Mouse (Mus musculus) stomach, postnatal 0 days (tissue): Measurements from ENCODE around the gene Myh1. TPM values are rescaled to one million over a fixed set of nuclear protein-coding genes. Genes with fewer than 3 reads are reported as not detected.

Experiments
- ATAC-seq: fragments of 200-750 bp; cut with Nextera tagmentation; 2 replicates; pipeline ENCODE4 v1.8.0; 2017; ENCODE audit not compliant: low FRiP score, low TSS enrichment
- DNase-seq: peaks from one replicate; pipeline ENCODE4 v3.0.0-alpha.2; 2016; ENCODE audit warnings: low spot score
- H3K27ac ChIP-seq: fragments of 300-500 bp; sonication (generic); replicated peaks from 2 replicates; pipeline ENCODE4 v1.5.1; 2014; ENCODE audit warnings: mild to moderate bottlenecking, control low read depth
- H3K27me3 ChIP-seq: fragments of 300-500 bp; sonication (generic); 2 replicates; pipeline ENCODE4 v1.6.1; 2014; ENCODE audit warnings: low read length; ENCODE audit not compliant: control insufficient read depth, insufficient read depth
- H3K36me3 ChIP-seq: fragments of 300-500 bp; sonication (generic); 2 replicates; pipeline ENCODE4 v1.6.1; 2014; ENCODE audit warnings: low read length, mixed read lengths; ENCODE audit not compliant: control insufficient read depth, insufficient read depth
- H3K4me1 ChIP-seq: fragments of 300-500 bp; sonication (generic); replicated peaks from 2 replicates; pipeline ENCODE4 v1.6.1; 2014; ENCODE audit warnings: antibody characterized with exemption; ENCODE audit not compliant: control insufficient read depth, insufficient read depth
- H3K4me2 ChIP-seq: fragments of 300-500 bp; sonication (generic); replicated peaks from 2 replicates; pipeline ENCODE4 v1.6.1; 2014; ENCODE audit warnings: low read depth, mild to moderate bottlenecking, control low read depth, moderate library complexity
- H3K4me3 ChIP-seq: fragments of 300-500 bp; sonication (generic); 2 replicates; pipeline ENCODE4 v1.5.1; 2014; ENCODE audit warnings: low read depth, low read length, control low read depth
- H3K9ac ChIP-seq: fragments of 300-500 bp; sonication (generic); 2 replicates; pipeline ENCODE4 v1.6.1; 2014; ENCODE audit warnings: mild to moderate bottlenecking, low read length, control low read depth, mixed read lengths
- H3K9me3 ChIP-seq: fragments of 300-500 bp; sonication (generic); 2 replicates; pipeline ENCODE4 v1.6.1; 2016; ENCODE audit warnings: low read length; ENCODE audit not compliant: control insufficient read depth
- CTCF ChIP-seq: IDR thresholded peaks from 2 replicates; pipeline ENCODE4 v1.5.1; 2016; ENCODE audit warnings: antibody characterized with exemption, low read depth, mild to moderate bottlenecking, moderate library complexity
- EP300 ChIP-seq: optimal IDR thresholded peaks from 2 replicates; pipeline ENCODE3; 2016; ENCODE audit warnings: antibody characterized with exemption
- WGBS: fragments of 180-500 bp; shearing (Covaris S2); extraction: QIAGEN DNeasy Blood & Tissue Kit; methylation state at CpG from one replicate; pipeline ENCODE4 v1.1.7; 2014; 5-methylcytosine and 5-hydroxymethylcytosine counted together
- polyA plus RNA-seq: library from polyadenylated mRNA; unstranded; fragments of >200 nt; fragmentation: Nextera tagmentation; extraction: Ambion mirVana; gene quantifications from 2 replicates; pipeline ENCODE4 v1.2.1, GENCODE M21; 2015

Myh1 gene
- polyA plus RNA-seq, 1 experiment from 2014 or later = 0.05 TPM

- Histone ChIP-seq H3K36me3 (no peaks in the 10 kb centered on the region), H3K27ac (no peak overlapping the region), H3K4me2 (no peak overlapping the region), H3K9me3 (no peaks in the 10 kb centered on the region), H3K27me3 (no peaks in the 10 kb centered on the region), H3K9ac (no peak overlapping the region), H3K4me1 (no peaks in the 10 kb centered on the region), H3K4me3 (no peak overlapping the region)
- DNase-seq (no peak), ATAC-seq (no peak)
- 61% methylated on average over 2 of the region's 2 CpGs for WGBS
- TF ChIP-seq CTCF (no peak), EP300 (no peak)
These were observed 27.4 kb upstream of the Myh1 start for GRCm38 (mm10) chr11:67172439-67172838.

- H3K4me1 ChIP-seq = no peaks in the 10 kb centered on the region
- no peak for DNase-seq
- no peak for ATAC-seq
- H3K9ac ChIP-seq = no peak overlapping the region
- H3K4me2 ChIP-seq = no peak overlapping the region
- no peak for TF ChIP-seq CTCF
- no peak for TF ChIP-seq EP300
- H3K9me3 ChIP-seq = no peaks in the 10 kb centered on the region
- H3K27me3 ChIP-seq = no peaks in the 10 kb centered on the region
- no peaks in the 10 kb centered on the region for H3K36me3 ChIP-seq
- WGBS = 63% methylated on average over 5 of the region's 5 CpGs
- H3K27ac ChIP-seq = no peak overlapping the region
- no peak overlapping the region for H3K4me3 ChIP-seq
These were observed 23.5 kb upstream of the Myh1 start for GRCm38 (mm10) chr11:67176376-67176775.

GRCm38 (mm10) chr11:67190316-67190715 lies 9.5 kb upstream of the Myh1 start:
- H3K36me3 ChIP-seq = no peaks in the 10 kb centered on the region
- DNase-seq = no peak
- ATAC-seq = no peak
- 67% methylated on average over 10 of the region's 10 CpGs for WGBS
- TF ChIP-seq EP300 = no peak
- no peak for TF ChIP-seq CTCF
- H3K4me3 ChIP-seq = no peak overlapping the region
- no peak overlapping the region for H3K27ac ChIP-seq
- H3K9me3 ChIP-seq = no peaks in the 10 kb centered on the region
- no peak overlapping the region for H3K9ac ChIP-seq
- H3K4me2 ChIP-seq = no peak overlapping the region
- H3K4me1 ChIP-seq = no peaks in the 10 kb centered on the region
- no peaks in the 10 kb centered on the region for H3K27me3 ChIP-seq

- Histone ChIP-seq H3K4me3 (no peak overlapping the region), H3K27ac (no peak overlapping the region), H3K9me3 (no peaks in the 10 kb centered on the region), H3K4me1 (no peaks in the 10 kb centered on the region), H3K27me3 (no peaks in the 10 kb centered on the region), H3K9ac (no peak overlapping the region), H3K4me2 (no peak overlapping the region), H3K36me3 (no peaks in the 10 kb centered on the region)
- DNase-seq (no peak), ATAC-seq (no peak)
- 84% methylated on average over 2 of the region's 2 CpGs for WGBS
- TF ChIP-seq CTCF (no peak), EP300 (no peak)
These were observed 9.0 kb upstream of the Myh1 start for GRCm38 (mm10) chr11:67190814-67191213.

- H3K9me3 ChIP-seq = no peaks in the 10 kb centered on the region
- TF ChIP-seq EP300 (no peak), CTCF (no peak)
- H3K4me3 ChIP-seq = no peak overlapping the region
- H3K27me3 ChIP-seq = no peaks in the 10 kb centered on the region
- no peak for DNase-seq
- no peak for ATAC-seq
- H3K9ac ChIP-seq = no peak overlapping the region
- no peak overlapping the region for H3K4me2 ChIP-seq
- 85% methylated on average over 14 of the region's 14 CpGs for WGBS
- H3K27ac ChIP-seq = no peak overlapping the region
- no peaks in the 10 kb centered on the region for H3K36me3 ChIP-seq
- H3K4me1 ChIP-seq = no peaks in the 10 kb centered on the region
These were observed 8.4 kb upstream of the Myh1 start for GRCm38 (mm10) chr11:67191496-67191895.

- ATAC-seq (no peak), DNase-seq (no peak)
- Histone ChIP-seq H3K4me1 (no peaks in the 10 kb centered on the region), H3K9me3 (no peaks in the 10 kb centered on the region), H3K9ac (no peak overlapping the region), H3K4me3 (no peak overlapping the region), H3K36me3 (no peaks in the 10 kb centered on the region), H3K27ac (no peak overlapping the region), H3K4me2 (no peak overlapping the region), H3K27me3 (no peaks in the 10 kb centered on the region)
- WGBS = 34% methylated on average over 1 of the region's 1 CpGs
- TF ChIP-seq CTCF (no peak), EP300 (no peak)
These were observed 531 bp upstream of the Myh1 start for GRCm38 (mm10) chr11:67199321-67199720.
